Mouse (Mus musculus) thymus, adult 2 months (tissue): ENCODE measurements around the gene Fam45a. TPM values are rescaled to one million over a fixed set of nuclear protein-coding genes. Genes with fewer than 3 reads are reported as not detected.
"Not testable (repeated sequence)": the region's sequence is repeated elsewhere in the genome, so short reads cannot be mapped to it uniquely, and the experiment has no call there.

ENCODE experiments used
- DNase-seq: peaks from one replicate; pipeline ENCODE4 v3.0.0; 2021
- H3K27ac ChIP-seq: fragments of 200-500 bp; 2 replicates; pipeline ENCODE4 v1.5.1; 2012; ENCODE audit warnings: low read length, control low read depth; ENCODE audit not compliant: control insufficient read depth, insufficient read depth
- H3K27me3 ChIP-seq: fragments of 200-500 bp; 2 replicates; pipeline ENCODE4 v1.6.1; 2012; ENCODE audit warnings: mild to moderate bottlenecking, low read length, moderate library complexity, mixed read lengths; ENCODE audit not compliant: control insufficient read depth, insufficient read depth
- H3K36me3 ChIP-seq: fragments of 200-500 bp; 2 replicates; pipeline ENCODE4 v1.6.1; 2012; ENCODE audit warnings: mild to moderate bottlenecking, low read length, moderate library complexity; ENCODE audit not compliant: control insufficient read depth, insufficient read depth
- H3K4me1 ChIP-seq: fragments of 200-500 bp; replicated peaks from 2 replicates; pipeline ENCODE4 v1.6.1; 2012; ENCODE audit warnings: low read length; ENCODE audit not compliant: control insufficient read depth, insufficient read depth
- H3K4me3 ChIP-seq: fragments of 200-500 bp; 2 replicates; pipeline ENCODE4 v1.5.1; 2012; ENCODE audit warnings: mild to moderate bottlenecking, low read length, control low read depth, moderate library complexity; ENCODE audit not compliant: control insufficient read depth, insufficient read depth
- CTCF ChIP-seq: fragments of 200-500 bp; IDR thresholded peaks from 2 replicates; pipeline ENCODE4 v1.5.1; 2012; ENCODE audit warnings: mild to moderate bottlenecking, control low read depth, low read length, moderate library complexity, borderline replicate concordance; ENCODE audit not compliant: control insufficient read depth, poor library complexity, insufficient read depth; ENCODE audit errors: extremely low read depth
- POLR2A ChIP-seq: fragments of 200-500 bp; IDR thresholded peaks from 2 replicates; pipeline ENCODE4 v1.6.1; 2012; ENCODE audit warnings: mild to moderate bottlenecking, low read length, control low read depth, moderate library complexity; ENCODE audit not compliant: control insufficient read depth, poor library complexity, insufficient read depth; ENCODE audit errors: extremely low read depth
- WGBS: fragments of 180-500 bp; shearing (Covaris S2); methylation state at CpG from one replicate; pipeline ENCODE4 v1.1.7; 2018; 5-methylcytosine and 5-hydroxymethylcytosine counted together
- polyA plus RNA-seq: library from polyadenylated mRNA; depleted of rRNA; stranded (reverse); fragments of >200 nt; gene quantifications from 2 replicates; pipeline ENCODE4 v1.2.3, GENCODE M21; 2012

Fam45a gene
- polyA plus RNA-seq, 1 experiment = 11.5 TPM

- TF ChIP-seq CTCF (peak; percentile 47; the same call in 1 of the 2 replicates), POLR2A (no peak)
- DNase-seq = peak; percentile 77
- Histone ChIP-seq H3K36me3 (peaks cover 42% of the 10 kb centered on the region), H3K27ac (no peak overlapping the region), H3K27me3 (no peaks in the 10 kb centered on the region), H3K4me1 (no peaks in the 10 kb centered on the region), H3K4me3 (no peak overlapping the region)
- 89% methylated on average over 1 of the region's 1 CpGs for WGBS
Measured at GRCm38 (mm10) chr19:60837747-60838146, 26.4 kb downstream of the Fam45a start.

- no peak overlapping the region for H3K4me3 ChIP-seq
- no peaks in the 10 kb centered on the region for H3K4me1 ChIP-seq
- H3K27ac ChIP-seq = no peak overlapping the region
- TF ChIP-seq POLR2A = no peak
- TF ChIP-seq CTCF = no peak
- DNase-seq = no peak
- no peaks in the 10 kb centered on the region for H3K27me3 ChIP-seq
- peaks cover 7% of the 10 kb centered on the region; the same call in 1 of the 2 replicates for H3K36me3 ChIP-seq
Measured at GRCm38 (mm10) chr19:60843324-60843723, 31.9 kb downstream of the Fam45a start.

- TF ChIP-seq CTCF (no peak), POLR2A (no peak)
- DNase-seq = no peak
- Histone ChIP-seq H3K36me3 (no peaks in the 10 kb centered on the region), H3K27ac (no peak overlapping the region), H3K4me3 (no peak overlapping the region), H3K4me1 (no peaks in the 10 kb centered on the region), H3K27me3 (no peaks in the 10 kb centered on the region)
Measured at GRCm38 (mm10) chr19:60845731-60846130, 34.3 kb downstream of the Fam45a start.

GRCm38 (mm10) chr19:60860868-60861700 lies 49.7 kb downstream of the Fam45a start, which contains the start of gene Sfxn4:
Gene Sfxn4 (minus strand): TSS chr19:60861479.
- peaks cover 3% of the 10 kb centered on the region for H3K4me1 ChIP-seq
- H3K4me3 ChIP-seq = peak within 1 kb of the TSS; percentile 62
- peak; percentile 94 for DNase-seq
- H3K36me3 ChIP-seq = peaks cover 9% of the 10 kb centered on the region; the same call in 1 of the 2 replicates
- TF ChIP-seq POLR2A = peak; percentile 77; the same call in 1 of the 2 replicates
- 0 out of 2 replicates have a peak, but pooled peaks have one; percentile 41 for TF ChIP-seq CTCF
- no peak within 1 kb of the TSS; the same call in 1 of the 2 replicates for H3K27ac ChIP-seq
- H3K27me3 ChIP-seq = no peaks in the 10 kb centered on the region
- WGBS = 3% methylated on average over 30 of the region's 30 CpGs

- not testable (repeated sequence) for H3K27me3 ChIP-seq, H3K4me1 ChIP-seq, DNase-seq, H3K4me3 ChIP-seq, H3K27ac ChIP-seq
- WGBS = 95% methylated on average over 4 of the region's 4 CpGs
- peaks cover 23% of the 10 kb centered on the region for H3K36me3 ChIP-seq
Measured at GRCm38 (mm10) chr19:60866169-60866568, 54.8 kb downstream of the Fam45a start.

- Histone ChIP-seq H3K4me3 (no peak overlapping the region), H3K27me3 (no peaks in the 10 kb centered on the region), H3K4me1 (peaks cover 7% of the 10 kb centered on the region), H3K27ac (no peak overlapping the region), H3K36me3 (peaks cover 13% of the 10 kb centered on the region)
- TF ChIP-seq POLR2A = no peak
- no peak for TF ChIP-seq CTCF
- no peak for DNase-seq
- 68% methylated on average over 1 of the region's 1 CpGs for WGBS
Measured at GRCm38 (mm10) chr19:60870489-60870888, 59.1 kb downstream of the Fam45a start.
